Mouse (Mus musculus) stomach, postnatal 0 days (tissue): ENCODE data around the gene Arap2. TPM values are rescaled to one million over a fixed set of nuclear protein-coding genes. Genes with fewer than 3 reads are reported as not detected.

Experiments
- ATAC-seq: fragments of 200-750 bp; cut with Nextera tagmentation; 2 replicates; pipeline ENCODE4 v1.8.0; 2017; ENCODE audit not compliant: low FRiP score, low TSS enrichment
- DNase-seq: peaks from one replicate; pipeline ENCODE4 v3.0.0-alpha.2; 2016; ENCODE audit warnings: low spot score
- H3K27ac ChIP-seq: fragments of 300-500 bp; sonication (generic); replicated peaks from 2 replicates; pipeline ENCODE4 v1.5.1; 2014; ENCODE audit warnings: mild to moderate bottlenecking, control low read depth
- H3K27me3 ChIP-seq: fragments of 300-500 bp; sonication (generic); 2 replicates; pipeline ENCODE4 v1.6.1; 2014; ENCODE audit warnings: low read length; ENCODE audit not compliant: control insufficient read depth, insufficient read depth
- H3K36me3 ChIP-seq: fragments of 300-500 bp; sonication (generic); 2 replicates; pipeline ENCODE4 v1.6.1; 2014; ENCODE audit warnings: low read length, mixed read lengths; ENCODE audit not compliant: control insufficient read depth, insufficient read depth
- H3K4me1 ChIP-seq: fragments of 300-500 bp; sonication (generic); replicated peaks from 2 replicates; pipeline ENCODE4 v1.6.1; 2014; ENCODE audit warnings: antibody characterized with exemption; ENCODE audit not compliant: control insufficient read depth, insufficient read depth
- H3K4me2 ChIP-seq: fragments of 300-500 bp; sonication (generic); replicated peaks from 2 replicates; pipeline ENCODE4 v1.6.1; 2014; ENCODE audit warnings: low read depth, mild to moderate bottlenecking, control low read depth, moderate library complexity
- H3K4me3 ChIP-seq: fragments of 300-500 bp; sonication (generic); 2 replicates; pipeline ENCODE4 v1.5.1; 2014; ENCODE audit warnings: low read depth, low read length, control low read depth
- H3K9ac ChIP-seq: fragments of 300-500 bp; sonication (generic); 2 replicates; pipeline ENCODE4 v1.6.1; 2014; ENCODE audit warnings: mild to moderate bottlenecking, low read length, control low read depth, mixed read lengths
- H3K9me3 ChIP-seq: fragments of 300-500 bp; sonication (generic); 2 replicates; pipeline ENCODE4 v1.6.1; 2016; ENCODE audit warnings: low read length; ENCODE audit not compliant: control insufficient read depth
- CTCF ChIP-seq: IDR thresholded peaks from 2 replicates; pipeline ENCODE4 v1.5.1; 2016; ENCODE audit warnings: antibody characterized with exemption, low read depth, mild to moderate bottlenecking, moderate library complexity
- EP300 ChIP-seq: optimal IDR thresholded peaks from 2 replicates; pipeline ENCODE3; 2016; ENCODE audit warnings: antibody characterized with exemption
- WGBS: fragments of 180-500 bp; shearing (Covaris S2); extraction: QIAGEN DNeasy Blood & Tissue Kit; methylation state at CpG from one replicate; pipeline ENCODE4 v1.1.7; 2014; 5-methylcytosine and 5-hydroxymethylcytosine counted together
- polyA plus RNA-seq: library from polyadenylated mRNA; unstranded; fragments of >200 nt; fragmentation: Nextera tagmentation; extraction: Ambion mirVana; gene quantifications from 2 replicates; pipeline ENCODE4 v1.2.1, GENCODE M21; 2015

The Arap2 gene
- polyA plus RNA-seq, 1 experiment from 2014 or later, result 18.7 TPM

GRCm38 (mm10) chr5:62582643-62583042 lies 183.3 kb downstream of the Arap2 start:
- DNase-seq, result no peak
- Histone ChIP-seq H3K4me3 (no peak overlapping the region), H3K9me3 (no peaks in the 10 kb centered on the region), H3K27ac (no peak overlapping the region), H3K27me3 (no peaks in the 10 kb centered on the region), H3K4me1 (no peaks in the 10 kb centered on the region), H3K36me3 (no peaks in the 10 kb centered on the region), H3K4me2 (no peak overlapping the region), H3K9ac (no peak overlapping the region)
- no peak for TF ChIP-seq CTCF
- no peak for TF ChIP-seq EP300
- no peak for ATAC-seq
- WGBS, result 35% methylated on average over 2 of the region's 2 CpGs

DNA sequence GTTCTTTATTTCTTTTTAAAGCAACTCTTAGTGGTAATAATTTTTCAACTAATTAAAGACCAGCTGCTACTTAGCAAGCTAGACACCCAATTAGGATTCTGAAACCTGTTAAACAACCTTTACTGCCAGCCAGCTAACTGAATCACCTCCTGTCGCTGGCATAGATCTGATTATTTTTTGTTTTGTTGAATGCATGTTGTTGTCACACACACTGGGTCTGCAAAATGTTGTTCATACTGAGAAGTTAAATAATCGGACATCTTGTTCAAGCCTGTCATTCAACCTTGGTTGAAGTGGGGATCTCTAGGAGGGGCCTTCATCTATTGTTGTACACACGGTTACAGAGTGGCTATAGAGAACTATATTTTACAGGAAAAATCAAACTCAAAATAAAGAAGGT lies 184.3 kb downstream of the Arap2 start:
- no peak for ATAC-seq
- WGBS, result 66% methylated on average over 3 of the region's 3 CpGs

DNA sequence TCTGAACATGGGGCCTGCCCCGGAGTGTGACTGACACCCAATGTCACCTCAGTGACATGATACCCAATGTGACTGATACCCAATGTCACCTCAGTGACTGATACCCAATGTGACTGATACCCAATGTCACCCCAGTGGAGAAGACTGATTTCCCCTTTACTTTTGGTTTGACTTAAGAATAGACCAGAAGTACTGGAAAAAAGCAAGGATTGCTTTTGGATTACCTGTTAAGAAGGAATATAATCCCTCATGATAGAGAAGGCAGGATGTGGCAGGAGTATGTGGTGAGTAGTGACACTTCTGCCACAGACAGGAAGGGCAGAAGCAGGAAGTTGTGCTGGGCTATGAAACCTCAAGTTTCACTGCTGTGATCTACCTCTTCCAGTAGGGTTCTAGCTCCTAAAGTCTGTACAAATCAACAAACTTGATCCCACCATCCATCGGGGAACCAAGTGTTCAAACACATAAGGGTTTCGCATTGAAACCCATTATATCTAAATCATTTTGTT lies 191.6 kb downstream of the Arap2 start:
- Histone ChIP-seq H3K4me1 (no peaks in the 10 kb centered on the region), H3K4me2 (no peak overlapping the region), H3K27me3 (no peaks in the 10 kb centered on the region), H3K4me3 (no peak overlapping the region), H3K9me3 (no peaks in the 10 kb centered on the region), H3K36me3 (no peaks in the 10 kb centered on the region), H3K27ac (no peak overlapping the region), H3K9ac (no peak overlapping the region)
- no peak for DNase-seq
- no peak for ATAC-seq
- WGBS, result 96% methylated on average over 3 of the region's 3 CpGs
- no peak for TF ChIP-seq CTCF
- TF ChIP-seq EP300, result no peak

More for the DNA sequence above, 184.3 kb downstream of the Arap2 start:
- Histone ChIP-seq H3K27me3 (no peaks in the 10 kb centered on the region), H3K9me3 (no peaks in the 10 kb centered on the region), H3K4me2 (no peak overlapping the region), H3K4me3 (no peak overlapping the region), H3K4me1 (no peaks in the 10 kb centered on the region), H3K36me3 (no peaks in the 10 kb centered on the region), H3K9ac (no peak overlapping the region), H3K27ac (no peak overlapping the region)
- DNase-seq, result no peak
- TF ChIP-seq CTCF, result no peak
- TF ChIP-seq EP300, result no peak

Other genes starting within 250 kb of the Arap2 start
- 0.05 and 0.07 TPM in 2 replicates for gene Dthd1, start 47.7 kb upstream of the Arap2 start, polyA plus RNA-seq